Mouse (Mus musculus): ENCODE measurements around the gene Zfp955b. TPM values are rescaled to one million over a fixed set of nuclear protein-coding genes. Genes with fewer than 3 reads are reported as not detected.

Gene Zfp955b
- polyA plus RNA-seq, 1 experiment from 2014 or later: 4.8 TPM

Other genes starting within 250 kb of the Zfp955b start
- gene 4921501E09Rik, start 221.5 kb upstream of the Zfp955b start, polyA plus RNA-seq (2014; fragmentation: Nextera tagmentation; extraction: Ambion mirVana): not detected in 2 replicates
- gene Zfp563, start 200.2 kb upstream of the Zfp955b start, polyA plus RNA-seq (2014; fragmentation: Nextera tagmentation; extraction: Ambion mirVana): 2.8 and 3.1 TPM in 2 replicates
- gene Morc2b, start 149.9 kb upstream of the Zfp955b start, polyA plus RNA-seq (2014; fragmentation: Nextera tagmentation; extraction: Ambion mirVana): not detected in 2 replicates
- not detected in 2 replicates for gene Olfr55, start 121.1 kb upstream of the Zfp955b start, polyA plus RNA-seq (2014; fragmentation: Nextera tagmentation; extraction: Ambion mirVana)
- not detected in 2 replicates for gene Olfr239, start 98.2 kb upstream of the Zfp955b start, polyA plus RNA-seq (2014; fragmentation: Nextera tagmentation; extraction: Ambion mirVana)
- gene Olfr1564, start 67.9 kb upstream of the Zfp955b start, polyA plus RNA-seq (2014; fragmentation: Nextera tagmentation; extraction: Ambion mirVana): not detected in 2 replicates
- gene Zfp955a, start 34.4 kb upstream of the Zfp955b start, polyA plus RNA-seq (2014; fragmentation: Nextera tagmentation; extraction: Ambion mirVana): 9.9 and 11.0 TPM in 2 replicates
- 0.04 and 0.06 TPM in 2 replicates for gene Olfr63, start 24.9 kb upstream of the Zfp955b start, polyA plus RNA-seq (2014; fragmentation: Nextera tagmentation; extraction: Ambion mirVana)
- 8.1 and 8.2 TPM in 2 replicates for gene Zfp81, start 69.3 kb downstream of the Zfp955b start, polyA plus RNA-seq (2014; fragmentation: Nextera tagmentation; extraction: Ambion mirVana)
- 14.2 and 15.9 TPM in 2 replicates for gene Zfp101, start 105.1 kb downstream of the Zfp955b start, polyA plus RNA-seq (2014; fragmentation: Nextera tagmentation; extraction: Ambion mirVana)
- not detected in 2 replicates for gene Actl9, start 143.4 kb downstream of the Zfp955b start, polyA plus RNA-seq (2014; fragmentation: Nextera tagmentation; extraction: Ambion mirVana)
- 26.8 and 33.3 TPM in 2 replicates for gene Adamts10, start 234.7 kb downstream of the Zfp955b start, polyA plus RNA-seq (2014; fragmentation: Nextera tagmentation; extraction: Ambion mirVana)

Data from liver, embryonic 11.5 days (tissue).